ENCODE assay signal across 23 mouse cellular contexts in the genomic region with DNA sequence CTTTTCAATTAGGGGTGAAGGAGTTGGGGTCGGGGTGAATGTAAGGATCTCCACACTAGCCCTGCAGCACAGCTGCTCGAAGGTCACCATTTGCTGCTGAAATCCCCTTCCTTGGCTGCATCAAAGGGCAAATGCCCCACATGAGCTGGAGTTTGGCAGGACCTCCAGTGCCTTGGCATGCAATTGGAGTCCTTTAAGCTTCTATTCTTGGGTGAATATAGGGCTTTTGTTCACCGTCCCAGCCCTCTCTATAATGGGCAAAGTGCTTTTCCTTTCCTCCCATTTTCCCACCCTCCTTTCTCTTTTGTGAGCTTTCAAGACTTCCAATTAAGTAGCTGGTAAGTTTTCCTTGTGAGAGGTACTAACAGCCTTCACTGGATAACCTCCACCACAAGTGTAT.
A peak's percentile ranks its signal among the peaks of the same experiment; 100 is the strongest.
DNase-seq lines count a peak whose midpoint lies in the region; ATAC-seq and TF ChIP-seq lines count a peak whose summit lies in the region.
"Had no signal": no experiment of that assay in that cellular context is flagged by ENCODE, and none has a peak within 500 bp of the region (broad histone marks: within the 10 kb centered on the region; RNA-seq: fewer than 3 reads in every experiment).

No protein-coding gene starts in this region.

- DNase-seq in layer of hippocampus, adult 11-12 months (ENCODE audit: low spot score) = peak; percentile 32
- no peak for DNase-seq in layer of hippocampus, postnatal 36 days
- DNase-seq in midbrain, postnatal 0 days (ENCODE audit: low spot score) = peak; percentile 54
- peak; percentile 32 for DNase-seq in right cerebral cortex, postnatal 4 days
- DNase-seq in adrenal gland, postnatal 10 days = no peak
- DNase-seq: adrenal gland, postnatal 25 days; cerebellum, adult 2 months; gastrocnemius, postnatal 25 days; lung, embryonic 14.5 days; thymus, postnatal 4 days had no signal

- H3K36me3 ChIP-seq in midbrain, postnatal 0 days (ENCODE audit: insufficient read depth, low read length) = no peaks in the 10 kb centered on the region
- H3K36me3 ChIP-seq in midbrain, embryonic 13.5 days = no peaks in the 10 kb centered on the region
- H3K36me3 ChIP-seq in forebrain, embryonic 12.5 days (replicated peaks) = no peaks in the 10 kb centered on the region
- H3K36me3 ChIP-seq: embryonic facial prominence, embryonic 15.5 days; hindbrain, embryonic 12.5 days; kidney, embryonic 15.5 days; limb, embryonic 10.5 days; liver, embryonic 12.5 days; midbrain, embryonic 12.5 days; neural tube, embryonic 12.5 days had no signal

- no peaks in the 10 kb centered on the region for H3K27me3 ChIP-seq in midbrain, postnatal 0 days (ENCODE audit: insufficient read depth, low read length)
- H3K27me3 ChIP-seq in midbrain, embryonic 13.5 days = no peaks in the 10 kb centered on the region
- no peaks in the 10 kb centered on the region for H3K27me3 ChIP-seq in forebrain, embryonic 12.5 days
- H3K27me3 ChIP-seq: hindbrain, embryonic 12.5 days; kidney, embryonic 15.5 days; liver, embryonic 12.5 days; midbrain, embryonic 12.5 days; neural tube, embryonic 12.5 days had no signal

- TF ChIP-seq CTCF in midbrain, postnatal 0 days (IDR thresholded peaks at IDR 0.05) = no peak

- no peak for ATAC-seq in midbrain, postnatal 0 days (ENCODE audit: low FRiP score)
- ATAC-seq in midbrain, embryonic 13.5 days = no peak
- peak; percentile 18; the same call in 1 of the 2 replicates for ATAC-seq in forebrain, embryonic 12.5 days (ENCODE audit: low FRiP score)
- ATAC-seq: activated CD4-positive, CD25-positive, alpha-beta regulatory T cell, adult 4 months; intestine, embryonic 16.5 days; liver, embryonic 12.5 days; Patski had no signal

- no peak overlapping the region for H3K4me2 ChIP-seq in midbrain, postnatal 0 days (ENCODE audit: low read depth, low read length, poor library complexity, severe bottlenecking)
- H3K4me2 ChIP-seq in midbrain, embryonic 13.5 days (replicated peaks) = no peak overlapping the region
- no peak overlapping the region for H3K4me2 ChIP-seq in forebrain, embryonic 12.5 days
- H3K4me2 ChIP-seq: embryonic facial prominence, embryonic 15.5 days; hindbrain, embryonic 12.5 days; kidney, embryonic 15.5 days; liver, embryonic 12.5 days; lung, embryonic 14.5 days; midbrain, embryonic 12.5 days; neural tube, embryonic 12.5 days had no signal

- H3K9me3 ChIP-seq in midbrain, postnatal 0 days (ENCODE audit: low read length) = no peaks in the 10 kb centered on the region
- H3K9me3 ChIP-seq in midbrain, embryonic 13.5 days = no peaks in the 10 kb centered on the region
- H3K9me3 ChIP-seq in forebrain, embryonic 12.5 days = no peaks in the 10 kb centered on the region
- H3K9me3 ChIP-seq: embryonic facial prominence, embryonic 15.5 days; hindbrain, embryonic 12.5 days; kidney, embryonic 15.5 days; limb, embryonic 10.5 days; liver, embryonic 12.5 days; midbrain, embryonic 12.5 days; neural tube, embryonic 12.5 days had no signal

- H3K4me3 ChIP-seq in midbrain, postnatal 0 days (ENCODE audit: low read depth, low read length) = no peak overlapping the region
- no peak overlapping the region for H3K4me3 ChIP-seq in midbrain, embryonic 13.5 days (replicated peaks)
- H3K4me3 ChIP-seq in forebrain, embryonic 12.5 days (replicated peaks) = no peak overlapping the region
- H3K4me3 ChIP-seq: embryonic facial prominence, embryonic 15.5 days; hindbrain, embryonic 12.5 days; kidney, embryonic 15.5 days; limb, embryonic 10.5 days; liver, embryonic 12.5 days; midbrain, embryonic 12.5 days; neural tube, embryonic 12.5 days had no signal

- H3K27ac ChIP-seq in midbrain, postnatal 0 days (ENCODE audit: low read depth, low read length) = no peak overlapping the region
- H3K27ac ChIP-seq in midbrain, embryonic 13.5 days = no peak overlapping the region
- H3K27ac ChIP-seq in forebrain, embryonic 12.5 days = peak overlapping the region; percentile 71
- H3K27ac ChIP-seq: embryonic facial prominence, embryonic 15.5 days; hindbrain, embryonic 12.5 days; kidney, embryonic 15.5 days; limb, embryonic 10.5 days; liver, embryonic 12.5 days; macrophage; midbrain, embryonic 12.5 days; neural tube, embryonic 12.5 days had no signal

- 31% methylated on average over 3 of the region's 3 CpGs for WGBS in midbrain, postnatal 0 days
- 25% methylated on average over 3 of the region's 3 CpGs for WGBS in midbrain, embryonic 13.5 days
- 13% methylated on average over 3 of the region's 3 CpGs for WGBS in forebrain, embryonic 12.5 days

- peaks cover 12% of the 10 kb centered on the region for H3K4me1 ChIP-seq in midbrain, postnatal 0 days (ENCODE audit: insufficient read depth, low read length)
- H3K4me1 ChIP-seq in midbrain, embryonic 13.5 days (replicated peaks) = peaks cover 44% of the 10 kb centered on the region
- peaks cover 42% of the 10 kb centered on the region for H3K4me1 ChIP-seq in forebrain, embryonic 12.5 days
- H3K4me1 ChIP-seq: embryonic facial prominence, embryonic 15.5 days; liver, embryonic 12.5 days had no signal

- H3K9ac ChIP-seq in midbrain, postnatal 0 days (replicated peaks; ENCODE audit: low read length, poor library complexity, severe bottlenecking) = no peak overlapping the region
- no peak overlapping the region for H3K9ac ChIP-seq in midbrain, embryonic 13.5 days (replicated peaks)
- H3K9ac ChIP-seq in forebrain, embryonic 12.5 days = no peak overlapping the region
- H3K9ac ChIP-seq: embryonic facial prominence, embryonic 15.5 days; hindbrain, embryonic 12.5 days; kidney, embryonic 15.5 days; liver, embryonic 12.5 days; lung, embryonic 14.5 days; midbrain, embryonic 12.5 days; neural tube, embryonic 12.5 days had no signal

Comparison
In these comparisons a context has a peak if more than half of its experiments do, and no peak if none do; other contexts are left out.
1. DNase-seq: peak in layer of hippocampus, adult 11-12 months (single experiment), midbrain, postnatal 0 days (single experiment) and right cerebral cortex, postnatal 4 days (single experiment); none in layer of hippocampus, postnatal 36 days (0 of 2) and adrenal gland, postnatal 10 days (single experiment).